Mouse (Mus musculus): ENCODE results near the gene Rab30. TPM values are rescaled to one million over a fixed set of nuclear protein-coding genes. Genes with fewer than 3 reads are reported as not detected.

The Rab30 gene
- polyA plus RNA-seq, 1 experiment from 2014 or later, result 20.9 TPM

- H3K9ac ChIP-seq (ENCODE audit: low read length), result no peak overlapping the region
- no peak overlapping the region for H3K27ac ChIP-seq (ENCODE audit: low read length)
- no peaks in the 10 kb centered on the region for H3K36me3 ChIP-seq (ENCODE audit: control insufficient read depth, insufficient read depth, low read length)
- WGBS, result 75% methylated on average over 9 of the region's 9 CpGs
- no peak for ATAC-seq (ENCODE audit: insufficient read depth, low FRiP score)
- no peaks in the 10 kb centered on the region for H3K27me3 ChIP-seq (ENCODE audit: control insufficient read depth, insufficient read depth, low read length)
- no peaks in the 10 kb centered on the region for H3K9me3 ChIP-seq (replicated peaks; ENCODE audit: control insufficient read depth, low read length)
- peaks cover 14% of the 10 kb centered on the region for H3K4me1 ChIP-seq (ENCODE audit: control insufficient read depth, insufficient read depth, low read length)
- H3K4me3 ChIP-seq (replicated peaks; ENCODE audit: low read length), result no peak overlapping the region
- H3K4me2 ChIP-seq (ENCODE audit: low read depth, low read length), result no peak overlapping the region
Measured at GRCm38 (mm10) chr7:92817886-92818285, 76.5 kb downstream of the Rab30 start.

- Histone ChIP-seq H3K36me3 (ENCODE audit: control insufficient read depth, insufficient read depth, low read length) (no peaks in the 10 kb centered on the region), H3K4me3 (replicated peaks; ENCODE audit: low read length) (no peak overlapping the region), H3K27ac (ENCODE audit: low read length) (no peak overlapping the region), H3K9me3 (replicated peaks; ENCODE audit: control insufficient read depth, low read length) (no peaks in the 10 kb centered on the region), H3K9ac (ENCODE audit: low read length) (no peak overlapping the region), H3K4me2 (ENCODE audit: low read depth, low read length) (no peak overlapping the region), H3K4me1 (ENCODE audit: control insufficient read depth, insufficient read depth, low read length) (peaks cover 16% of the 10 kb centered on the region), H3K27me3 (ENCODE audit: control insufficient read depth, insufficient read depth, low read length) (no peaks in the 10 kb centered on the region)
- WGBS, result 71% methylated on average over 11 of the region's 11 CpGs
- no peak for ATAC-seq (ENCODE audit: insufficient read depth, low FRiP score)
Measured at GRCm38 (mm10) chr7:92819656-92820055, 78.3 kb downstream of the Rab30 start.

GRCm38 (mm10) chr7:92820410-92820809, 79.0 kb downstream of the Rab30 start:
- Histone ChIP-seq H3K4me3 (replicated peaks; ENCODE audit: low read length) (no peak overlapping the region), H3K36me3 (ENCODE audit: control insufficient read depth, insufficient read depth, low read length) (no peaks in the 10 kb centered on the region), H3K9me3 (replicated peaks; ENCODE audit: control insufficient read depth, low read length) (no peaks in the 10 kb centered on the region), H3K9ac (ENCODE audit: low read length) (no peak overlapping the region), H3K4me2 (ENCODE audit: low read depth, low read length) (no peak overlapping the region), H3K4me1 (ENCODE audit: control insufficient read depth, insufficient read depth, low read length) (peaks cover 16% of the 10 kb centered on the region), H3K27me3 (ENCODE audit: control insufficient read depth, insufficient read depth, low read length) (no peaks in the 10 kb centered on the region), H3K27ac (ENCODE audit: low read length) (peak overlapping the region; percentile 72; the same call in 1 of the 2 replicates)
- WGBS, result 85% methylated on average over 1 of the region's 1 CpGs
- no peak for ATAC-seq (ENCODE audit: insufficient read depth, low FRiP score)

GRCm38 (mm10) chr7:92820941-92821465, 79.6 kb downstream of the Rab30 start:
- no peak for ATAC-seq (ENCODE audit: insufficient read depth, low FRiP score)
- Histone ChIP-seq H3K27ac (ENCODE audit: low read length) (peak overlapping the region; percentile 72), H3K4me2 (ENCODE audit: low read depth, low read length) (peak overlapping the region; percentile 12; the same call in 1 of the 2 replicates)

GRCm38 (mm10) chr7:92821871-92822270, 80.5 kb downstream of the Rab30 start:
- ATAC-seq (ENCODE audit: insufficient read depth, low FRiP score), result peak; percentile 49; the same call in 1 of the 2 replicates
- Histone ChIP-seq H3K36me3 (ENCODE audit: control insufficient read depth, insufficient read depth, low read length) (no peaks in the 10 kb centered on the region), H3K27ac (ENCODE audit: low read length) (peak overlapping the region; percentile 89), H3K4me2 (ENCODE audit: low read depth, low read length) (peak overlapping the region; percentile 12), H3K9me3 (replicated peaks; ENCODE audit: control insufficient read depth, low read length) (no peaks in the 10 kb centered on the region), H3K4me1 (ENCODE audit: control insufficient read depth, insufficient read depth, low read length) (peaks cover 16% of the 10 kb centered on the region), H3K9ac (ENCODE audit: low read length) (no peak overlapping the region), H3K4me3 (replicated peaks; ENCODE audit: low read length) (no peak overlapping the region), H3K27me3 (ENCODE audit: control insufficient read depth, insufficient read depth, low read length) (no peaks in the 10 kb centered on the region)
- WGBS, result 27% methylated on average over 4 of the region's 4 CpGs

More at GRCm38 (mm10) chr7:92820941-92821465, 79.6 kb downstream of the Rab30 start:
- Histone ChIP-seq H3K27me3 (ENCODE audit: control insufficient read depth, insufficient read depth, low read length) (no peaks in the 10 kb centered on the region), H3K9ac (ENCODE audit: low read length) (peak overlapping the region; percentile 4; the same call in 1 of the 2 replicates), H3K36me3 (ENCODE audit: control insufficient read depth, insufficient read depth, low read length) (no peaks in the 10 kb centered on the region), H3K9me3 (replicated peaks; ENCODE audit: control insufficient read depth, low read length) (no peaks in the 10 kb centered on the region), H3K4me1 (ENCODE audit: control insufficient read depth, insufficient read depth, low read length) (peaks cover 16% of the 10 kb centered on the region), H3K4me3 (replicated peaks; ENCODE audit: low read length) (no peak overlapping the region)
- WGBS, result 52% methylated on average over 7 of the region's 7 CpGs

- Histone ChIP-seq H3K4me2 (ENCODE audit: low read depth, low read length) (peak overlapping the region; percentile 12; the same call in 1 of the 2 replicates), H3K9me3 (replicated peaks; ENCODE audit: control insufficient read depth, low read length) (no peaks in the 10 kb centered on the region), H3K36me3 (ENCODE audit: control insufficient read depth, insufficient read depth, low read length) (no peaks in the 10 kb centered on the region), H3K27ac (ENCODE audit: low read length) (peak overlapping the region; percentile 89), H3K4me1 (ENCODE audit: control insufficient read depth, insufficient read depth, low read length) (peaks cover 16% of the 10 kb centered on the region), H3K4me3 (replicated peaks; ENCODE audit: low read length) (no peak overlapping the region), H3K27me3 (ENCODE audit: control insufficient read depth, insufficient read depth, low read length) (no peaks in the 10 kb centered on the region), H3K9ac (ENCODE audit: low read length) (no peak overlapping the region)
- 34% methylated on average over 1 of the region's 1 CpGs for WGBS
- peak; percentile 73; the same call in 1 of the 2 replicates for ATAC-seq (ENCODE audit: insufficient read depth, low FRiP score)
Measured at GRCm38 (mm10) chr7:92822409-92823101, 81.2 kb downstream of the Rab30 start.

GRCm38 (mm10) chr7:92826248-92826647, 84.8 kb downstream of the Rab30 start:
- 64% methylated on average over 3 of the region's 3 CpGs for WGBS
- H3K27ac ChIP-seq (ENCODE audit: low read length), result no peak overlapping the region
- no peak overlapping the region for H3K9ac ChIP-seq (ENCODE audit: low read length)
- H3K27me3 ChIP-seq (ENCODE audit: control insufficient read depth, insufficient read depth, low read length), result no peaks in the 10 kb centered on the region
- peaks cover 9% of the 10 kb centered on the region for H3K4me1 ChIP-seq (ENCODE audit: control insufficient read depth, insufficient read depth, low read length)
- no peak overlapping the region for H3K4me3 ChIP-seq (replicated peaks; ENCODE audit: low read length)
- H3K4me2 ChIP-seq (ENCODE audit: low read depth, low read length), result no peak overlapping the region
- no peak for ATAC-seq (ENCODE audit: insufficient read depth, low FRiP score)
- H3K9me3 ChIP-seq (replicated peaks; ENCODE audit: control insufficient read depth, low read length), result no peaks in the 10 kb centered on the region
- no peaks in the 10 kb centered on the region for H3K36me3 ChIP-seq (ENCODE audit: control insufficient read depth, insufficient read depth, low read length)

- no peak overlapping the region for H3K9ac ChIP-seq (ENCODE audit: low read length)
- no peaks in the 10 kb centered on the region for H3K27me3 ChIP-seq (ENCODE audit: control insufficient read depth, insufficient read depth, low read length)
- no peak overlapping the region for H3K27ac ChIP-seq (ENCODE audit: low read length)
- H3K4me3 ChIP-seq (replicated peaks; ENCODE audit: low read length), result no peak overlapping the region
- H3K36me3 ChIP-seq (ENCODE audit: control insufficient read depth, insufficient read depth, low read length), result no peaks in the 10 kb centered on the region
- ATAC-seq (ENCODE audit: insufficient read depth, low FRiP score), result no peak
- no peaks in the 10 kb centered on the region for H3K9me3 ChIP-seq (replicated peaks; ENCODE audit: control insufficient read depth, low read length)
- H3K4me1 ChIP-seq (ENCODE audit: control insufficient read depth, insufficient read depth, low read length), result peaks cover 1% of the 10 kb centered on the region
- 63% methylated on average over 3 of the region's 3 CpGs for WGBS
- no peak overlapping the region for H3K4me2 ChIP-seq (ENCODE audit: low read depth, low read length)
Measured at GRCm38 (mm10) chr7:92827981-92828380, 86.6 kb downstream of the Rab30 start.

GRCm38 (mm10) chr7:92832395-92832794, 91.0 kb downstream of the Rab30 start:
- no peak for ATAC-seq (ENCODE audit: insufficient read depth, low FRiP score)
- H3K4me3 ChIP-seq (replicated peaks; ENCODE audit: low read length), result no peak overlapping the region
- WGBS, result 87% methylated on average over 6 of the region's 6 CpGs
- H3K36me3 ChIP-seq (ENCODE audit: control insufficient read depth, insufficient read depth, low read length), result no peaks in the 10 kb centered on the region
- H3K4me2 ChIP-seq (ENCODE audit: low read depth, low read length), result no peak overlapping the region
- H3K4me1 ChIP-seq (ENCODE audit: control insufficient read depth, insufficient read depth, low read length), result no peaks in the 10 kb centered on the region
- H3K27me3 ChIP-seq (ENCODE audit: control insufficient read depth, insufficient read depth, low read length), result no peaks in the 10 kb centered on the region
- no peak overlapping the region for H3K27ac ChIP-seq (ENCODE audit: low read length)
- H3K9ac ChIP-seq (ENCODE audit: low read length), result no peak overlapping the region
- H3K9me3 ChIP-seq (replicated peaks; ENCODE audit: control insufficient read depth, low read length), result no peaks in the 10 kb centered on the region
